Mouse (Mus musculus) embryonic stem cell, embryonic (primary cell): Measurements from ENCODE around the gene Ankrd10.

Experiments
- CTCF ChIA-PET, 4 experiments: fragments of 300-600 bp in 2 of 4; fragments of 350-600 bp in 2 of 4; sonication (Branson Sonifier 250); formaldehyde crosslinking; loops; one replicate each; lab custom pipeline; 2022; ENCODE audit warnings: inconsistent platforms in 2 of 4; lab: Charles Lee
- POLR2A ChIA-PET, 4 experiments: fragments of 300-600 bp in 2 of 4; fragments of 350-600 bp in 2 of 4; sonication (Branson Sonifier 250); formaldehyde crosslinking; loops; one replicate each; lab custom pipeline; 2022; ENCODE audit warnings: antibody characterized with exemption in 4 of 4, inconsistent platforms in 1 of 4; lab: Charles Lee

Ankrd10 gene

DNA sequence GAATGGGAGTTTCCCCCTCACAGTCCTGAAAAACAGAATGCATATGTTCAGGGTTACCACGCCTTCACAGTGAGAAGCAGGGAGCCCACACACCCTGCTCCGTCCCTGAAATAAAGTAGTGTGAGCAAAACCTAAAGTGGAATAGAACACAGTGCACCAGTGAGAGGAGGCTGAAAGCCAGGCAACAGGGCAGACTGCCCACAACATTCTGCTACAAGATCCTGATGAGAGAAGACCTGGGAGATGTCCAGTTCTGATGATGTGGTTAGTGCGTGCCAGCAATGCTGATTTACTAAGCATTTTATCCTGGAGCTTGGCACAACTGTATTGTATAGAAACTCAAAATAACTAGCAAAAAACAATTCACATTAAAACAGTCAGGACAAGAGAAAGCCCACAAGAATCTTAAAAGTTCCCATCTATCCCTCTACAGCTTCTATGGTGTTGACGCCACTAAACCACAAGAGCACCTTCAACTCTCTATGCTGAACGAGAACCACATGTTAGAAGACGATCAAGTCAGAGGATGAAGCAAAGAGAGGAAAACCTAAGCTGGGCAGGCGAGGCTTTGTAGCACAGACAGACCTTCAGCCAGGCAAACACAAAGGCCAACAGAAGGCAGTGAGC is 6.9 kb downstream of the Ankrd10 start:
- POLR2A ChIA-PET, result interaction anchor here in 2 of 4 experiments (0.6 to 41.6 kb wide), 14 partner anchors 1 to 185 kb away, joined by 3 to 1282 read pairs (median 10); partner anchors contain the start of genes Ing1 (in 2 of the 2) and Ankrd10 (in 1 of the 2)
- CTCF ChIA-PET, result no interaction called here

DNA sequence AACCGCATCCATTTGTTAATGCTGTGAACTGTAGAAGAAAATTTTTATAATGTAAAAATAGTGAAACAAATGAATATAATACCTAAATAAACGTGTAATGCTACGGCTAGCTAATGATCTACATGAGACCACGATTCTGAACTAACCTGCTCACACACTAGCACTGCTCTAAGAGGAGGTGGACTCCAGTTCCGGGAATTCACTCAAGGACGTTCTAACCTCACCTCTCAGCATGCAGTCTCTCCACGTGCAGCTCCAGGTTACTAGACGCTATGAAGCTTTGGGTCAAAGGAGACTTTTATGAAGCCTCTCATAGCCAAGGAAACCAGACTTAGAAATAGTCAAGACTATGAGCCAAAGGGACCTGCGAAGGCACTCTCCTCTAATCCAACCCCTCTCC is 7.8 kb downstream of the Ankrd10 start:
- POLR2A ChIA-PET, result interaction anchor here in 3 of 4 experiments (0.6 to 41.6 kb wide), 14 partner anchors 0 to 74 kb away, joined by 3 to 1282 read pairs (median 14); partner anchors contain the start of genes Ankrd10 (in 2 of the 3) and Ing1 (in 2 of the 3)
- CTCF ChIA-PET, result interaction anchor here in 3 of 4 experiments (0.6 to 1.3 kb wide), 4 partner anchors 11 to 207 kb away, joined by 3 to 5 read pairs (median 3); no protein-coding TSS in a partner anchor

DNA sequence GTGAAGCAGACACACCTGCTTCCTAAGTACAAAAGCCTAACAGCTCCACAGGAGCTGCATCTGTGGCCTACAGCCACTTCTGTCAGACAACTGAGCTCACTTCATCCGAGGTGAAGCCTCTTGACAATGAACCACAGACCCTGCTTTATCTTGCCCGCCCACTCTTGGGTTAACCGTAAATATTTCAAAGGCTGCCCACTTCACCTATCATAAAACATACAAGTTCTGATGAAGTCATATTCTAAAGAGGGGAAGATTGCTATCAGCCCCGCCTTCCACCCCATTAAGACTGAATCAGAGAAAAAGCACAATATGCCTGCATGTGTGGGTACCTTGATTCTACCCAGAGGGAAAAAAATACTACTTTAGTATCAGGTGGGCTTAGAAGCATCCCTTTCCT is 10.5 kb downstream of the Ankrd10 start:
- ChIA-PET CTCF (interaction anchor here in 1 of 4 experiments (1.1 to 2.2 kb wide), 2 partner anchors 8 to 39 kb away, joined by 3 to 6 read pairs; no protein-coding TSS in a partner anchor), POLR2A (interaction anchor here (0.7 to 41.6 kb wide), 14 partner anchors 3 to 150 kb away, joined by 3 to 1282 read pairs (median 4); partner anchors contain the start of genes Ankrd10 (in 3 of the 4) and Ing1 (in 2 of the 4))

GRCm38 (mm10) chr8:11619091-11619490 is 16.5 kb downstream of the Ankrd10 start:
- CTCF ChIA-PET, result interaction anchor here in 2 of 4 experiments (0.7 kb wide), 2 partner anchors 17 to 1521 kb away, joined by 3 read pairs; partner anchors contain the start of gene Ankrd10 (in 1 of the 2)
- POLR2A ChIA-PET, result interaction anchor here in 2 of 4 experiments (1.1 to 41.6 kb wide), 9 partner anchors 3 to 83 kb away, joined by 4 to 1282 read pairs (median 17); partner anchors contain the start of genes Ankrd10 (in 2 of the 2), 1700016D06Rik (in 1 of the 2) and Ing1 (in 1 of the 2)

DNA sequence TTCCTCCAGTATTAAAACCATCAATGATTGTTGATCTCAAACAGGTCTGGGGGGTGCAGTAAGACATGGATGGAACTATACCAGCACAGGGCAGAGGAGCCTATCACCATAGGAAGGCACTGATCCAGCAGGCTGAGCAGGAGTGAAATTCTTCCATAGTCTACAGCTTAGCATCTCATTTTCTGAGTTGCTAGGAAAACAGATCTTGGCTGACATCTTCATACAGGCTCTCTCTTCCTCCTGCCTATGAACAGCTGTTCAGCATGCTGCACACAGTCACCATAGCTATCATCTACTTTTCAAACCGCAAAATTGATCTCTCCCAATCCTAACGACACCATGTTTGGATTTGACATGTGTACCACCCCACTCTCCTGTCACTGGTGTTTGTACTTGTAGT is 17.5 kb downstream of the Ankrd10 start:
- ChIA-PET POLR2A (interaction anchor here in 3 of 4 experiments (0.7 to 41.6 kb wide), 13 partner anchors 2 to 313 kb away, joined by 3 to 1282 read pairs (median 4); partner anchors contain the start of genes Ankrd10 (in 3 of the 3) and Ing1 (in 1 of the 3)), CTCF (interaction anchor here in 2 of 4 experiments (0.9 to 2.4 kb wide), 4 partner anchors 13 to 149 kb away, joined by 3 to 10 read pairs (median 4); no protein-coding TSS in a partner anchor)

GRCm38 (mm10) chr8:11616294-11616693 is 19.3 kb downstream of the Ankrd10 start:
- CTCF ChIA-PET, result interaction anchor here (0.6 to 2.4 kb wide), 24 partner anchors 10 to 197 kb away, joined by 3 to 13 read pairs (median 4); partner anchors contain the start of gene Ankrd10 (in 1 of the 4)
- POLR2A ChIA-PET, result interaction anchor here (0.5 to 41.6 kb wide), 25 partner anchors 0 to 123 kb away, joined by 3 to 1282 read pairs (median 4); partner anchors contain the start of genes Ankrd10 (in 3 of the 4) and Ing1 (in 2 of the 4)

- CTCF ChIA-PET, result interaction anchor here in 1 of 4 experiments (1.1 kb wide), 1 partner anchor 67 kb away, joined by 3 read pairs; no protein-coding TSS in a partner anchor
- POLR2A ChIA-PET, result interaction anchor here in 2 of 4 experiments (0.8 to 41.6 kb wide), 12 partner anchors 2 to 107 kb away, joined by 3 to 1282 read pairs (median 4); partner anchors contain the start of genes Ankrd10 (in 2 of the 2), Ing1 (in 2 of the 2) and 1700016D06Rik (in 1 of the 2)
These were observed 21.3 kb downstream of the Ankrd10 start for GRCm38 (mm10) chr8:11614126-11614835.

GRCm38 (mm10) chr8:11608848-11609247 is 26.7 kb downstream of the Ankrd10 start:
- POLR2A ChIA-PET, result interaction anchor here in 1 of 4 experiments (1.6 to 41.6 kb wide), 2 partner anchors 19 to 78 kb away, joined by 3 to 1282 read pairs; partner anchors contain the start of gene Ankrd10
- CTCF ChIA-PET, result no interaction called here

DNA sequence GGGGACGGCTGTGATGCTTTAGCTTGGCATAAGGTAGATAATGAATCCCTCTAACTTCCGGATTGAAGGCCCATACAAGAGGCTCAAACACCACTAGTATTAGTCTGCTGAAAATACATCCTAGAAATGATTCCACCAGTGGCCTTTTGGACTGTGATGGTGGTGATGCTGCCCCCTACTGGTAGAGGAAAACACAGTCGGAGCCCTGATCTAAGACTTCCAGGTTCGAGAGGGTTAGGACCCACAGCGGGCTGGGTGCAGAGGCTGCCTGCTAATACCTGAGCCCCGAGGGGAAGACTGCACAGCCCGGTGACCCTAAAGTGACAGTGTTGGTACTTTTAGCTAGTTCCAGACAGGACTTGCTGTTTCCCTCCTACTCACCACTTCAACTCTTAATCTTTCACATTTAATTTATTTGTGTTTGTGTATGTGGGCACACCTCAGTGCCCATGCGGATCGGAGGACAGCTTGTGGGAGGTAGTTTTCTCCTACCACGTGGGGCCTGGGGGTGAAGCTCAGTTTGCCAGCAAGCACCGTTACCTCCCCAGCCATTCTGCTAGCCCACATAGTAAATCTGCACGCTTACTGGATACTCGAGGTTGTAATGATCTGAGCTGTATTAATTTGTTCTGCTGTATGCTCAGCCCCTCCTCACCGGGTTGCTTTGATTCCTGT is 33.4 kb downstream of the Ankrd10 start:
- CTCF ChIA-PET, result interaction anchor here (0.7 to 2.9 kb wide), 12 partner anchors 9 to 181 kb away, joined by 3 to 13 read pairs (median 4); no protein-coding TSS in a partner anchor
- POLR2A ChIA-PET, result interaction anchor here (0.6 to 41.6 kb wide), 17 partner anchors 8 to 104 kb away, joined by 3 to 1282 read pairs (median 4); partner anchors contain the start of genes Ankrd10 (in 2 of the 4), Ing1 (in 2 of the 4) and Naxd (in 1 of the 4)

- ChIA-PET CTCF (interaction anchor here in 1 of 4 experiments (0.9 to 2.9 kb wide), 5 partner anchors 8 to 181 kb away, joined by 3 to 13 read pairs (median 4); no protein-coding TSS in a partner anchor), POLR2A (interaction anchor here in 2 of 4 experiments (0.9 to 41.6 kb wide), 6 partner anchors 8 to 76 kb away, joined by 3 to 1282 read pairs (median 10); partner anchors contain the start of gene Ankrd10 (in 2 of the 2))
These were observed 35.1 kb downstream of the Ankrd10 start for GRCm38 (mm10) chr8:11600301-11600951.

- CTCF ChIA-PET, result interaction anchor here (0.6 to 1.0 kb wide), 6 partner anchors 8 to 650 kb away, joined by 3 to 13 read pairs (median 4); no protein-coding TSS in a partner anchor
- POLR2A ChIA-PET, result interaction anchor here in 3 of 4 experiments (0.6 to 4.3 kb wide), 20 partner anchors 8 to 80 kb away, joined by 3 to 17 read pairs (median 4); partner anchors contain the start of gene Ing1 (in 2 of the 3)
These were observed 42.2 kb downstream of the Ankrd10 start for GRCm38 (mm10) chr8:11593222-11593884.

DNA sequence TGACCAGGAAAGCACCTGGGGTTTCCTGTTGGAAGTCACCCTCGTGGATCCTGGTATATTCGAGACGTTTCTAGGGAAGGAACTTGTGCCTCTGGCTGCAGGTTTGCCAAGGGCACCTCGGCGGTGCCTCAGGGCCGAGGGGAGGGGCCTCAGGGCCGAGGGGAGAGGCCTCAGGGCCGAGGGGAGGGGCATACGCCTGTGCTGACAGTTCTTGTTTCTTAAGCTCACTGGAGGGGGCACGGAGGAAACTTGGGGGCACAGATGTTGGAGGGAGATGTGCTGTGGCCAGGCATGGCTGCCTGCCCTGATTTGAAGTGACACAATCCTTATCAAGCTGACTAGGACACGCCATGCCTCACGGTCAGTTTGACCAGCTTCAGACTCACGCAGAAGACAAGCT is 43.3 kb downstream of the Ankrd10 start:
- POLR2A ChIA-PET, result interaction anchor here in 3 of 4 experiments (0.6 to 4.3 kb wide), 19 partner anchors 8 to 79 kb away, joined by 3 to 17 read pairs (median 4); partner anchors contain the start of gene Ing1 (in 3 of the 3)
- CTCF ChIA-PET, result interaction anchor here in 3 of 4 experiments (0.6 to 1.1 kb wide), 5 partner anchors 9 to 814 kb away, joined by 3 to 9 read pairs (median 4); no protein-coding TSS in a partner anchor

GRCm38 (mm10) chr8:11591837-11592236 is 43.7 kb downstream of the Ankrd10 start:
- ChIA-PET POLR2A (interaction anchor here in 3 of 4 experiments (0.6 to 4.3 kb wide), 14 partner anchors 7 to 45 kb away, joined by 3 to 17 read pairs (median 5); partner anchors contain the start of gene Ing1 (in 3 of the 3)), CTCF (interaction anchor here in 2 of 4 experiments (0.6 to 1.1 kb wide), 3 partner anchors 10 to 815 kb away, joined by 3 to 4 read pairs (median 4); no protein-coding TSS in a partner anchor)

DNA sequence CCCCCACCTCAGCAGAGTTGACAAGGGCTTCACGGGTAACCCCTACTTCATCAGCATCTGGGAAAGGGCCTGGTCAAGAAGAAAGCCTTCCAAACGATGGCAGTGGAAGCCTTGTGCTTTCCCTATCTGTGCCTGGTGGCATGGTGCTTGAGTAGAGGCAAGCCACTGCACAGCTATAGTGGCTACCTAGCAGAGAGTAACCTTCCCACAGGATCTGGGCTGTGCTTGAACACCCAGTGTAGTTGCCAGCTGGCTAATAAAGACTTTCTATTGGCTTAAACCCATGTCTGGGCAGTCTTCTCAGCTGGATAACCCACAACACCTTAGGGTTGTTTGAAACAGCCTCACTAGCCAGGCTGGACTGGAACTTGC is 49.2 kb downstream of the Ankrd10 start:
- ChIA-PET CTCF (interaction anchor here in 3 of 4 experiments (0.6 kb wide), 3 partner anchors 56 to 118 kb away, joined by 3 to 5 read pairs (median 3); no protein-coding TSS in a partner anchor), POLR2A (interaction anchor here in 2 of 4 experiments (0.6 to 3.9 kb wide), 6 partner anchors 10 to 1535 kb away, joined by 3 to 14 read pairs (median 4); partner anchors contain the start of gene Ing1 (in 1 of the 2))
